Mouse (Mus musculus) adrenal gland, postnatal 4 days (tissue): Measurements from ENCODE around the gene Lrfn4. TPM values are rescaled to one million over a fixed set of nuclear protein-coding genes. Genes with fewer than 3 reads are reported as not detected.
"Not testable (repeated sequence)": the region's sequence is repeated elsewhere in the genome, so short reads cannot be mapped to it uniquely, and the experiment has no call there.

ENCODE experiments used
- DNase-seq, 2 experiments: peaks; one replicate each; pipeline ENCODE4 v3.0.0; 2021 to 2022; ENCODE audit warnings: low spot score in 2 of 2, mixed read lengths in 2 of 2
- total RNA-seq, 2 experiments: library from RNA; stranded (reverse); gene quantifications; 2 replicates each; pipeline ENCODE4 v1.2.3; 2021

Lrfn4 gene
- total RNA-seq, 2 experiments from 2014 or later: 15.8 to 20.0 TPM

GRCm38 (mm10) chr19:4612181-4612961 lies 3.1 kb downstream of the Lrfn4 start:
- no peak for DNase-seq

GRCm38 (mm10) chr19:4610109-4610508 lies 5.4 kb downstream of the Lrfn4 start:
- no peak for DNase-seq

GRCm38 (mm10) chr19:4608511-4608910 lies 7.0 kb downstream of the Lrfn4 start:
- no peak for DNase-seq

DNA sequence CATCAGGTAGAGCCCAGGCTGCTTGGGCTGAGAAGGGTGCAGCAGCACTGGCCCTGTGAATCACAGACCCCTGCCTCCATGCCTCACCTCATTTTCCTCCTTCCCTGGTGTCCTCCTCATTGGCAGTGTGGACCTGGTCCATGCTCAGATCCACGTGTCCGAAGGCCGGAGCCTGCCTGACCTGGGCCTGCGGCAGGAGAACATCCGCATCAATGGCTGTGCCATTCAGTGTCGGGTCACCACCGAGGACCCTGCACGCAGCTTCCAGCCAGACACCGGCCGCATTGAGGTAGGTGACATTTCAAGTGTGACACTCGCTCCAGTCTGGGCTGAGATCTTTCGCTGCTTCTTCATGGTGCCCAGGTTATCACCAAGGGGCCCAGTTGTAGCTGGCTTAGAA lies 8.1 kb downstream of the Lrfn4 start:
- no peak for DNase-seq

DNA sequence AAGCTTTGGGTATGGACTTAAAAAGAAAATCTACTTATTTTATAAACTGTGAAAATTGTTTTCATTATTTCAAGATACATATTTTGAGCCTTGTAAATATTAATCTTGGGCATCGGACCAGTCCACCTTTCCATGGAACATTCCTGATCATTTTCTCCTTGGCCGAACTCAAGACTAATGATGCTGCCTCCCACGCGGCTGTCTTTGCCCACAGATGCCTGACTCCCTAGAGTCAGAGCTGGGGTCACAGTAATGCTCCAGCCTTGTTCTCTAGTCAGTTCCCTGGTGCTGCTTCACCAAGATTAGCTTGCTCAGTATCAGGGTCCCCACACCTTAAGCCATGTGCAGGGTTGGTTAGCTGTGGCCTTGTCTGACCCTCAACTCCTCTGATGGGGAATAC lies 9.8 kb downstream of the Lrfn4 start:
- DNase-seq: no peak

- DNase-seq: no peak
These were observed 11.4 kb downstream of the Lrfn4 start for GRCm38 (mm10) chr19:4603801-4604723.

DNA sequence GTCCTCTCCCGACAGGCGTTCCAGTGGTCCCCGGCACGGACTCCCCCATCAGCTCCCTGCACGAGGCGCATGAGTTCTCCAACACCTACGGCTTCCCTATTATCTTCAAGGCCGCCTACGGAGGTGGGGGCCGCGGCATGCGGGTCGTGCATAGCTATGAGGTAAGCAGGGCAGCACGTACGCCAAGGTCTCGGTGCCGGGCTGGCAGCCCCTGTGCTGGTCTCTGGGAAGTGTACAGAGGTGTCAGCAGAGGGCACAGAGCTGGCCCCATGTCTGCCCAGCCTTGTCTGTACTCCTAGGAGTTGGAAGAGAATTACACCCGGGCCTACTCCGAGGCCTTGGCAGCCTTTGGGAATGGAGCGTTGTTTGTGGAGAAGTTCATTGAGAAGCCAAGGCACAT lies 13.0 kb downstream of the Lrfn4 start:
- no peak for DNase-seq

DNA sequence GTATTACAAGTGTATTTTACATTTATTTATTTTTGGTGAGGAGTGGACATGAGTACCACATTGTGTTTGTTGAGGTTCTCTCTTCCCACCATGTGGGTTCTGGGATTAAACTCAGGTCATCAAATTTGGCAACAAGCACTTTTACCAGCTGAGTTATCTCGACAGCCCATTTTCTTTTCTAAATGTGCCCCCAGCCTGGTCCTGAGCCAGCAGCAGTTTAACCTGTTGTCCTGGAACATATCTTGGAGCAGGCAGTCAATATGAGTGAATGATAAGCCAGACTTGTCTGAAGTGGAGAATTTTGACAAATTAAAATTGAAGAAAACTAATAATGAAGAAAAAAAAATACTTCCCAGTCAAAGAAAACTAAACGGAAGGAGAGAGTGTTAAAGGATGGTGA lies 19.4 kb downstream of the Lrfn4 start:
- DNase-seq: no peak

DNA sequence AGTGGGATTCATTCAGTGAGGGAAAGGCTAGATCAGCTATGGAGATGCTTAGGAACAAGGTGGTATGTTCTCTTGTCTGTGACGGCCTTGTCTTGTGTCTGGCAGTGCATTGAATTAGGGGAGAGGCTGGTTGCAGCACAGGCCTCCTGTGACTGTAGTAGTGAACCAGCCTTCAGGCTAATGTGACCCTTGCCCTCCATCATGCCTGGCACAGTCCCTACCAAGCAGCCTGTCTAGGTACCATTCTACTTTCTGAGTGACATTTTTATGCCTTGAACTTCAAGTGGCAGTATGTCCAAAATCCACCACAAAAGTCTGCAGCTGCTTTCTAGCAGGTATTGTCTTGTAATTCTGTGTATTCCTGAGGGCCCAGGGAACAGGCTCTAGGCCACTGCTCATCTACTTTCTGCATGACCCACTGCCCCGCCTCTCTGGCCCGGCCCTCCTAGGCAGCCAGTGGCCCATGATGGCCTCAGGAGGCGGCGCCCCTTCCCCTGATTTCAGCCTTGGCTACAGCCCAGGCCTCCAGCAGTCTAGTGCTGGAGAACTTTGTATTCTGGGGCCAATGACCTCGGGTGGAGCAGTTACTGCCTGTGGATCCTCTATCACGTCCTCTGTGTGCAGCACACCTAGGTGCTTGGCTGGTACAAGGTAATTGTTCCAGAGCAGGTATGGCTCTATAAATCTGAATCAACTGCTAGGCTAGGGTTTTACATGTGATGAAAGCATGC lies 21.5 kb downstream of the Lrfn4 start:
- DNase-seq: no peak

- no peak for DNase-seq
These were observed 25.4 kb downstream of the Lrfn4 start for GRCm38 (mm10) chr19:4590025-4590424.

- no peak for DNase-seq
These were observed 26.4 kb downstream of the Lrfn4 start for GRCm38 (mm10) chr19:4589081-4589480.

DNA sequence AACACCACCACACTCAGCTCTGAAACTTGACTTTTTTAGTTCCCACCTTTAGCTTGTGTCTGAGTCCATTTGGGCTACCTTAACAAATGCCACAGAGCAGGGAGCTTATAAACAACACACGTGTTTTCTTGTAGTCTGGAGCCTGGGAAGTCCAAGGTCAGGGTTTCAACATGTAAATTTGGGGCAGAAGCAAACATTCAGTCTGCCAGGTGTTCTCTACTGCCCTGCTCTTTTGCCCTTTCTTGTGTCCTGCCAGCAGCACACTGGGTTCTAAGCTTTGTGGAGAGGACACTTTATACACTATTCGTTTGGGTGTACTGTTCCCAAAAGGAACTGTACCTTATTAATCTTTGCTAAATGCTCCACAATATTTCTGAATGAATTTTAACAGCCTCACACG lies 27.0 kb downstream of the Lrfn4 start:
- DNase-seq: no peak

- DNase-seq: no peak
These were observed 28.0 kb downstream of the Lrfn4 start for GRCm38 (mm10) chr19:4587426-4587825.

- not testable (repeated sequence) for DNase-seq
These were observed 28.7 kb downstream of the Lrfn4 start for GRCm38 (mm10) chr19:4586783-4587182.

DNA sequence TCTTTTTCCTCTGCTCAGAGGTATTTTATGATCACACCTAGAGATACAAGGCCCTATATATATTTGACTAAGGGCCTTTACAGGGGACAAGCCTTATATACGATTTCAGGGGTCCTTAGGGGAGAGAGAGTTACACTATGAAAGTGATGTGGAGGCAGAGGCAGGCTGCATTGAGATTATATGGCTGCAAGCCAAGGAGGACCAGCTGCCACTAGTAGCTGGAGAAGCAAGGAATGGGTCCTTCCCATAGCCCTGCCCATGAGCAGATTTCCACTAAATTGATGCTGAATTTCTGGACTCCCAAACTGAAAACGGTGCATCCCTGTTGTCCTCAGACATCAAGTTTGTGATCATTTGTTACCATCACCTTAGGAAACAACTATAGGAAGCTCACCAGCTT lies 31.6 kb downstream of the Lrfn4 start:
- no peak for DNase-seq

- DNase-seq: no peak
These were observed 36.2 kb downstream of the Lrfn4 start for GRCm38 (mm10) chr19:4579296-4579695.

- no peak for DNase-seq
These were observed 36.7 kb downstream of the Lrfn4 start for GRCm38 (mm10) chr19:4578799-4579198.

DNA sequence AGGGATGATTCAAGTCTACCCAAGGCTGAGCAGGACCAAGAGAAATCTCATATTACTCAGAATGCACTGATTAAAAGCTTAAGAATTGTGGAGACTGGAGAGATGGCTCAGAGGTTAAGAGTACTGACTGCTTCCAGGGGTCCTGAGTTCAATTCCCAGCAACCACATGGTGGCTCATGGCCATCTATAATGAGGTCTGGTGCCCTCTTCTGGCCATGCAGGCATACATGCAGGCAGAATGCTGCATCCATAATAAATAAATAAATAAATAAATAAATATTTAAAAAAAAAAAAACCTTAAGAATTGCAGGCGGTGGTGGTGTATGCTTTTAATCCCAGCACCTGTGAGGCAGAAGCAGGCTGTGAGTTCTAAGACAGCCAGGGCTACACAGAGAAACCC lies 42.2 kb downstream of the Lrfn4 start:
- no peak for DNase-seq

GRCm38 (mm10) chr19:4572467-4572866 lies 43.0 kb downstream of the Lrfn4 start:
- DNase-seq: no peak

GRCm38 (mm10) chr19:4572061-4572460 lies 43.4 kb downstream of the Lrfn4 start:
- no peak for DNase-seq

DNA sequence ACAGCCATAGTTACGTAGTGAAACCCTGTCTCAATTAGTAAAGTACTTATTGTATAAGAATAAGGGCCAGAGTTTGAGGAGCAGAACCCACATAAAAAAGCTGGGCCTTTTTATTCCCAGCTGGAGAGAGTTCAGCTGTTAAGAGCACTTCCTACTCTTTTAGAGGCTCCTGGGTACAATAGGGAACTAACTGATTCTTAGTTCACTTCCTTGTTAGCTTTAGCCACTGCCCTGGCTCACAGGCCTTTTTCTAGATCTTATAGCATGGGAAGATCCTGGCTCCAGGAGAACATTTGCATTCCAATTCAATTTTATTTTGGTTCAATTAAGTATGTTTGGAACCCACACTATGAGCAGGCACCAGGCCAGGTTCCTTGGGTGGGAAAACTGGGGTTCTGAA lies 43.8 kb downstream of the Lrfn4 start:
- no peak for DNase-seq

DNA sequence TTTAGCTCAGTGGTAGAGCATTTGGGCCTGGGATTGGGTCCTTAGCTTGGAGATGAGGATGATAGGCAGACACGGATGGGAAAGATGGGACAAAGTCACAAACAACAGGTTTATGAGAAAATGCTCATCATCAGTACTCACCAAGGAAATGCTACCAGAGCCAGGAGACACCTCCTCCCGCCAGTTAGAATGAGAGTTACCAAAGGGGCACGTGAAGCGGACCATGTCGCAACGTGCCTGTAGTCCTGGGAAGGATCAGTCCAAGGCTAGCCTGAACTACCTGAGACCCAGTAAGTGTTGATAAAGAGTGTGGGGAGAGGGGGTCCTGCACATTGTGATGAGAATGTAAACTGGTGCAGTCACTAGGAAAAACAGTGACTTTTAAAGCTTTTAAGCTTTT lies 44.7 kb downstream of the Lrfn4 start:
- no peak for DNase-seq
